Mouse (Mus musculus) layer of hippocampus, adult 2 months (tissue): Measurements from ENCODE around the gene Foxb1. TPM values are rescaled to one million over a fixed set of nuclear protein-coding genes. Genes with fewer than 3 reads are reported as not detected.
A peak's percentile ranks its signal among the peaks of the same experiment; 100 is the strongest.

Experiments
- DNase-seq, 2 experiments: peaks; one replicate each; pipeline ENCODE4 v3.0.0; 2022; ENCODE audit warnings: low spot score in 2 of 2
- H3K27ac ChIP-seq: fragments of 200-600 bp; 2 replicates; pipeline ENCODE4 v1.8.1; 2022
- H3K4me3 ChIP-seq: fragments of 200-600 bp; 2 replicates; pipeline ENCODE4 v1.8.1; 2022; ENCODE audit warnings: mild to moderate bottlenecking
- CTCF ChIP-seq: fragments of 200-600 bp; conservative IDR thresholded peaks from 2 replicates; pipeline ENCODE4 v1.8.1; 2022; ENCODE audit warnings: antibody characterized with exemption, mild to moderate bottlenecking, moderate library complexity
- total RNA-seq, 2 experiments: library from RNA; stranded (reverse); gene quantifications; 2 replicates each; pipeline ENCODE4 v1.2.3; 2021

Gene Foxb1
- total RNA-seq, 2 experiments from 2014 or later, result not detected

DNA sequence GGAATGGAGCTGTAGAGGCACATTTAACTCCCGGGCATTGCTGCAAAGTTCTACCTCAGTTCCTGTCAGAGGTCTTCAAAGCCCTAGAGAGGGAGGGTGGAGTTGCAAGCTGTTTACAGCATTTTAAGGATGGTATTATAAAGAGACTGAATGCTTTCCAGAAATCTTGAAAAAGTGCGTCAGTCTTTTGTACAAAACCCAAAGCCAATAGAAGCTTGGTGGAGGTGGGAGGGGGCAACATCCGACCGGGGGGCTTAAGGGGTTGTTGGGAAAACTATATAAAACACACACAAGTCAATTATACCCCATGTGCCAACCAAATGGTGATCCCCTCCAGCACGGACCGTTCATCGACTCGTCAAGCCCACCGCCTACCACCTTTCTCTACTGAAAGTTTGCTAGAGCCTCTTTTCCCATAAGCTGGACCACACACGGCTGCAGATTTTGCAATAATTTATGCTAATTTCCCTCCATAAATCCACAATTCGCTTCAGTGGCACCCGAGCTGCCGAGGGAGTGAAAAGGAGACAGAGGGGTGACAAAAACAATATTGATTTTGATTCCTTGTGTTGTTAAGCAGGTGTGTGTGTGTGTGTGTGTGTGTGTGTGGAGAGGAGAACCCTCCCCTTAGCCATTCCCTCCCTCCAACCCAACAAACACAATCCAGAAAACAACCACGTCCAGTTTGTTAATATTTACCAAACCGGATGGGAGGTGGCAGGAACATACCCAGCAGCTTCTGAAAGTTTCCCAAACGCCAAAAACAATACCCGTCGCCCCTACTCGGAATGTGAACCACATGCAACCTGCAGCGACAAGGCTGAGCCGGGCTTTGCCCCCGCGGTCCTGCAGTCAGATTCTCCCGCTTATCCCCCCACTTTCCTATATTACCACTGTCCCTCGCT, 3.2 kb upstream of the Foxb1 start:
- TF ChIP-seq CTCF, result no peak
- no peak for DNase-seq
- H3K4me3 ChIP-seq, result no peak overlapping the region
- no peak overlapping the region for H3K27ac ChIP-seq

DNA sequence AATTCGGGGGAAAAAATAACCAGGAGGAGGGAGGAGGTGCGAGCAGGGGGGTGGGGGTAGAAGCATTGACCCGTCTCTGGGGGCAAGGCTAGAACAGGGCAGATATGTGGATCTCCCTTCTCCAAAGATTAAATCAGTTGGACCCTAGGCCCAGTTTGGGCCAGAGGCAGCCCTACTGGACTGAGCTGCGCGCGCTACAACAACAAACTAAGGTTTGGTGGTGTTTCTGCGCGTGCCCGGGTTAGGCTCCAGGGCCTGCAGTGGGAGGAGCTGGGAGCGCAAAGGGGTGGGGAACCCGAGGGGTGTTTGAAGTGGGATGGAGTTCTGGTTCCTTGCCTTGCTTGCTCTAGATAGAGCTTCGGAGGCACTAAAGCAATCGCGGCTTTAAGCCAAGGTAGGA, 2.0 kb upstream of the Foxb1 start:
- Histone ChIP-seq H3K27ac (no peak overlapping the region), H3K4me3 (no peak overlapping the region)
- TF ChIP-seq CTCF, result no peak
- DNase-seq, result no peak

DNA sequence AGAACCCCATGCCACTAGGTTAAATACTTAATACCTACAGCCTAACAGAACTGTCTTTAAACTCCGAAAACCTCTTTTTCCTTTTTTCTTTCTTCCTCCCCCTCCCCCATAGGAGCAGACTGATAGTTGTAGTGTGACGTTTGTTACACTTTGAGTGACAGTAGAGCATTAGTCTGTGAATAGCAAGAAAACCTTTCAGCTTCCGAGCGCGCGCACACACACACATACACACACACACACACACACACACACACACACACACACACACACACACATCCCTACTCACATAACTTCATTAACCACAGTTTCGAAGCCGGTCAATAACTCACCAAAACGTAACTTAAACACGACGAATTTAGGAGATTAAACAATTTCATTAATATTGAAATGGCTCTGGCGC, 1.5 kb upstream of the Foxb1 start:
- H3K27ac ChIP-seq, result no peak overlapping the region
- no peak for DNase-seq
- no peak overlapping the region for H3K4me3 ChIP-seq
- TF ChIP-seq CTCF, result no peak

DNA sequence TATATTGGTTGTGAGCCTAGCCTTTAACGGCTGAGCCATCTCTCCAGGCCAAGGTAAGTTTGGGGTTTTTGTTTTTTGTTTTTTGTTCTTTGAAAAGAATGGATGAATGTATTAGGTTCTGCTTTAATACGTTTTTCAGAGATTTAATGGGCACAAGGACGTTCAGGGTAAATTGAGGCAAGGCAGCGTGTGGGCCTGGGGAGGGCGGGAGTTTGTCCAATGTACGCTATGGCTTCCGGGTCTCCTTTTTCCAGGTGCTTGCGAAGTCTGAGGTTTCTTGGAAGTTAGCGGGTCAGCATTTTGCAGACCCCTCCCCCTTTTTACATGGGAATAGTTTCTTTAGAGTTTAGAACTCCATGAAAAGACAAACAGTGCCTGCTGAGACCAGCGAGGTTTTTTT, 829 bp upstream of the Foxb1 start:
- no peak for TF ChIP-seq CTCF
- Histone ChIP-seq H3K4me3 (no peak overlapping the region), H3K27ac (no peak overlapping the region)
- no peak for DNase-seq

DNA sequence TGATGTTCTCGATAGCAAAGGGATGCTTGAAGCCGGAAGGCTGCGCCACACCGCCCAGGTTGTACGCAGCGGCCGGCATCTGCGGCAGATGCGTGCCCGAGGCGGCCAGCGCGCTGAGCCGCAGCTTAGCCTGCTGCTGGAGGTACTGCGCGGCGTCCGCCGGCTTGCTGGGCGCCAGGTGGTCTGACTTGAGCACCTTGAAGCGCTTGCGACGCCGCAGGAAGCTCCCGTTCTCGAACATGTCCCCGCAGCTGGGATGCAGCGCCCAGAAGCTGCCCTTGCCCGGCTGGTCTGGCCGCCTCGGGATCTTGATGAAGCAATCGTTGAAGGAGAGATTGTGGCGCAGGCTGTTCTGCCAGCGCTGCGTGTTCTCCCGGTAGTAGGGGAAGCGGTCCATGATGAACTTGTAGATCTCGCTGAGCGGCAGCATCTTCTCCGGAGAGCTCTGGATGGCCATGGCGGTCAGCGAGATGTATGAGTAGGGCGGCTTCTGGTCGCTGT, 969 bp downstream of the Foxb1 start:
- DNase-seq, result no peak
- Histone ChIP-seq H3K27ac (no peak overlapping the region), H3K4me3 (no peak overlapping the region)
- TF ChIP-seq CTCF, result no peak

DNA sequence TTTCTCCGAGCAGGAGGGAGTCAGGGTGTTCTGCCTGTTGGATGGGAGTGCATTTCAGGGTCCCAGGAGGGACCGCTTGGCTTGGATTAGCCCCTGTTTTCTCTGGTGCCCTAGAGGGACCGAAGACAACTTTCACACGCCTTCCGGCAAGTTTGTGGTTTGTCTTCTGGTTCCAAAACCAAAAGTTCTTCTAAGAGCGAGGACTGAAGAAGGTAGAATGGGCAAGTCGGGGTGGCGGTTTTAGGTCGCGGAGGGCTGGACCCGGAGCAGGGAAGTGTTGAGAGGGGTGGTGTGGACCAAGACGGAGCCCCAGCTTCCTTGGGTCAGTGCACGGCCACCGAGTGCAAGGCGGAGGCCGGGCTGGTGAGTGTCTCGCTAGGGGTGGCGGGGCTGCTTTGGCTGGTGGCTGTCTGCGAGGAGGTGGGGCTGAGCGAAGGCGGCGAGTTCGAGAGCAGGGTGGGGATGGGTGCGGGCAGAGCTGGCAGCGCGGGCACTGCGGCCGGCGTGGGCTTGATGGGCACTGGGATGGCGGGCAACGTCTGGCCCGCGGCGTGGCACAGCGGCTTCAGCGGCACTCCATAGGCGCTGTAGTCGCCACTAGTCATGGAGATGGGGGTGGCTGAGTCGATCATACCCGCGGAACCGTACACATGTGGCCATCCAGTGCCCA, 1.7 kb downstream of the Foxb1 start:
- H3K27ac ChIP-seq, result no peak overlapping the region

DNA sequence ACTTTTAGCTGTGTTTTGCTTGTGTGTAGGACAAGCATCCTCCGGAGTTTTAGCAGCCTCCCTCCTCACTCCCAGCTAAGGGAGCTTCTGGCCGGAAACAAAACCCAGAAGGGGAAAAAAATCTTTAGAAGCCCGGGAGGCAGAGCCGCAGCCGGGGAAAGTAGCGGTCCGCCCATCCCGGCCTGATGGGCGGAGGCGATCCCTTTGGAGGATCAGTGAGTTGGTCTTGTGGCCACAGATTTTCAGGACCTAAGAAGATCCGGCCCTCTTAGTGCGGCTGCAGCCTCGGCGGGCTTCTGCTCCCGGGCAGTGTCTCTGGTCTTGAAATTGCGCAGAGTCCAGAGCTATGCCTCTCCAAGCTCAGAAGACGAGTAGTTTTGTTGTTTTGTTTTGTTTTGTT, 2.2 kb downstream of the Foxb1 start:
- no peak overlapping the region for H3K4me3 ChIP-seq
- no peak for DNase-seq
- TF ChIP-seq CTCF, result no peak
- no peak overlapping the region for H3K27ac ChIP-seq

More for the DNA sequence above, 1.7 kb downstream of the Foxb1 start:
- TF ChIP-seq CTCF, result no peak
- no peak for DNase-seq
- H3K4me3 ChIP-seq, result no peak overlapping the region

DNA sequence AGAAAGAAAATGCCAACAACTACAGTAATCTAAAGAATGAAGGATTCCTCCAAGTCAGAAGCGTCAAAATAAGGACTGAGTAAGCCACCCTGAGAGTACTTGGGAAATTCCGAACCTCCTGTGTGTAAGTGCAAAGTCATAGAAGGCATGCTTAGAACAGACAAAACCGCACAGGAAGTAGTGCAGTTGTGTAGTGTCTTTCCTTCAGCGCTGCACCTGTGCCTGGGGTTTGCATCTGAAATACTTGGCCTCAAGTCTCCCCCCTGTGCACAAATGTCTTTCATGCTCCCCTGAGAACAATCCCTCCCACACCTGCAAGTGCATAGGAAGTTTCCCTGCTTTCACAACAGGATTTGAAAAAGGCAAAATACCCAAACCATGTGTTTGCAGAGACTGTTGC, 3.5 kb downstream of the Foxb1 start:
- Histone ChIP-seq H3K27ac (no peak overlapping the region), H3K4me3 (no peak overlapping the region)
- no peak for TF ChIP-seq CTCF
- no peak for DNase-seq

DNA sequence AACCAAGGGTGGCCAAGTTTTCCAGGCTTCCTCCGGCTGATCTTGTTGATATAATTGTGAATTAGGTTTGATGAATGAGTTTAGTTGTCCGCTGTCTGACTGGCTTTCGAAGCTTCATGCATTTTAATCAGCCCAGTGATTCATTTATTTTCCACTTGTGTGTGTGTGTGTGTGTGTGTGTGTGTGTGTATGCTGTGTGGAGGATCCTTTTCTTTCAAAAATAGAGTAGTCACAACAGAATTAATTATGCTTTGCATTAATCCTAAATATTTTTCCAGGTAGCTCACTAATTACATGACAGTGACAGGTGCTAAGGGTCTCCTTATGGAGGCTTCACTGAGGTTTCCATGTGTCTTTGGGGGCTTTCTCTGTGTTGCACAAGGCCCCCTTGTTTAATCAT, 4.3 kb downstream of the Foxb1 start:
- no peak overlapping the region for H3K4me3 ChIP-seq
- no peak overlapping the region for H3K27ac ChIP-seq
- no peak for TF ChIP-seq CTCF
- DNase-seq, result no peak

DNA sequence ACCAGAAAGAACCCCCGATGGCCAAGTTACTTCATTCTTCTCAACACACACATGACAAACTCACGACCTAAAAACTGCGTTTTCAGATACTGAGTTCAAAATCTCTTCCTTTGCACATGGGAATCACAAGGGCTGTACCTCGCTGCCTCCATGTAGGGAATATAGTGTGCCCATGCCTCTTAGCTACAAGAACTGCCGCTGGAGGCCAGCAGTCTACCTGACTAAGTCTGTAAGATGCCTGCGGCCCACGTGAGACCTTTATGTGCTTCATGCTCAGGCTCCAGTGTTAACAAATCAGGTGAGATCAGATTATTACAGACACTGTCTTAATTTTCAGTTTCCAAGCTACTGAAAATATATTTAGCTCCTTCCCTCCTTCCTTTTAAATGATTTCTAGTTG, 4.7 kb downstream of the Foxb1 start:
- DNase-seq, result no peak
- no peak overlapping the region for H3K27ac ChIP-seq
- no peak for TF ChIP-seq CTCF
- no peak overlapping the region for H3K4me3 ChIP-seq

DNA sequence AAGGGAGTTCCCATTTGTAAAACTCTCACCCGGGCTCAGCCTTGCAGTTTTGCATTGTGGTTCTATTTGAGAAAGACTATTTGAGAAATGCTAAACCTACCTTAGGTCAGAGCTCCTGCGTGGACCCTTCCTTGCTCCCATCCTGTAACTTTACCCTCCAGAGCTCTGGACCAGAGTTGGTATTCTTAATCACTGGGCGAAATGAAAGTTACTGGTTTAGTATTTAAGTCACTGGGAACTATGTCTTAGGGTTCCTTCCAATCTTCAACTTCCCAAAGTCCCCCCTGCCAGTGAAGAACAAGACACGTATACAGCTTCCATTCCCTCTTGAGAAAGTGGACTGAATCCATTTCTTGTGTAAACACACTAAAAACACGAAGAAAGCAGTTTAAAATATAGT, 5.6 kb downstream of the Foxb1 start:
- Histone ChIP-seq H3K4me3 (no peak overlapping the region), H3K27ac (no peak overlapping the region)
- no peak for DNase-seq
- TF ChIP-seq CTCF, result no peak

DNA sequence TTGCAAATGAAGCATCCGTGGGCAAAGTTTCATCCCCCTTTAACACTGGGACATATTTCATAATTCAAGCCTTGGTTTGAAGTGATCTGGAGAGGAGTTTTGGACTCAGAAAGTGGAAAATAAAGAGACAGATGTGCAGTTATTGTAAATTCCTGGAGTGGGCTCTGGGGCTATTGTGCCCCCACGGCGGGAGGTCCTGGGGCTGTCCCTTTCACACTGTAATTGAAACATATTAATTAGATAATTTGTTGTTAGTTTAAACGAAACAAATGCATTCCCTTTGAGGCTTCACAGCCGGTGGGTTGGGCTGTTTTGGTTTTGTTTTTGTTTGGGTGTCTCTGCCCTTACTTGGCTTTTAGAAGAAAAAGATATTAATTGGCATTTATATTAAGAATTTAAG, 6.0 kb downstream of the Foxb1 start:
- no peak for DNase-seq
- no peak overlapping the region for H3K4me3 ChIP-seq
- H3K27ac ChIP-seq, result no peak overlapping the region
- TF ChIP-seq CTCF, result no peak

DNA sequence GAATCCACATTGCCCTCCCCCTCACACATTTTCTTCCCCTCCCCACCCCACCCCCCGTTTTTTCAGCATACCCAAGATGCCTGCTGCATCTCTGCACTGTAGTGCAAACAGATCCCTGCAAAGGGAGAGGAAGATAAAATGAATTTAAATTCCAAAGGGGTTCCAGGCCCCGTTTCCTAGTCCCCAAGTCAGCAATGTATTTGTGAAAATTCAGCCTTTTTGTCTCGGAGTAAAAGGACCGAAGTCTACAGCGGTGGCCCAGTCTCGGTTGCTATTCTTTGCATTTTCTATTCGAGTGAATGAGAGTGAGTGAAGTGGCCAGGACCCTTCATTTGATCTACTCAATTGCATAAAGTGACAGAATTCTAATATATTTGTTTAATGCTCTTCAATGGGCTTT, 6.4 kb downstream of the Foxb1 start:
- DNase-seq, result no peak
- TF ChIP-seq CTCF, result no peak
- H3K4me3 ChIP-seq, result no peak overlapping the region
- H3K27ac ChIP-seq, result no peak overlapping the region

DNA sequence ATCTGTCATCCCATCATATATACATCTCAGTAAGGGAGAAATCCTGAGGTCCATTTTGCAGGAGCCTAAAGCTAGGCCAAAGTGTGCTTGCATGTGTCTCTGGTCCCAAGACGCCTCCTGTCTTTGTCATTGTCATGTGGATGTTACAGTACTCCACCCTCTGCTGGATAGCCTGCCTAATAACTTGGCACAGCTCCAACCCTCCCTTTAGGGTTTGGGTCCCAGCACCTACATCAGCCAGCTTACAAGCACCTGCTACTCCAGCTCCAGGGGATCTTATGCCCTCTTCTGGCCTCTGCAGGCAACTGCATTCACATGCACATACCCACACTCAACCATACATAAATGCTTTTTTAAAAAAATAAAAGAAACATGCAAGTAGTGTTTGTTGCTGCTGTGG, 12.8 kb downstream of the Foxb1 start:
- no peak overlapping the region for H3K27ac ChIP-seq
- DNase-seq, result no peak
- TF ChIP-seq CTCF, result 0 out of 2 replicates have a peak, but pooled peaks have one; percentile 21
- H3K4me3 ChIP-seq, result no peak overlapping the region
